Mouse (Mus musculus) mesoderm, embryonic 11.5 days (tissue): ENCODE measurements around the gene Pld3.

Experiments used
- DNase-seq: peaks from one replicate; pipeline ENCODE4 v3.0.0-alpha.2; 2012; ENCODE audit warnings: low read depth, low spot score

Gene Pld3

DNA sequence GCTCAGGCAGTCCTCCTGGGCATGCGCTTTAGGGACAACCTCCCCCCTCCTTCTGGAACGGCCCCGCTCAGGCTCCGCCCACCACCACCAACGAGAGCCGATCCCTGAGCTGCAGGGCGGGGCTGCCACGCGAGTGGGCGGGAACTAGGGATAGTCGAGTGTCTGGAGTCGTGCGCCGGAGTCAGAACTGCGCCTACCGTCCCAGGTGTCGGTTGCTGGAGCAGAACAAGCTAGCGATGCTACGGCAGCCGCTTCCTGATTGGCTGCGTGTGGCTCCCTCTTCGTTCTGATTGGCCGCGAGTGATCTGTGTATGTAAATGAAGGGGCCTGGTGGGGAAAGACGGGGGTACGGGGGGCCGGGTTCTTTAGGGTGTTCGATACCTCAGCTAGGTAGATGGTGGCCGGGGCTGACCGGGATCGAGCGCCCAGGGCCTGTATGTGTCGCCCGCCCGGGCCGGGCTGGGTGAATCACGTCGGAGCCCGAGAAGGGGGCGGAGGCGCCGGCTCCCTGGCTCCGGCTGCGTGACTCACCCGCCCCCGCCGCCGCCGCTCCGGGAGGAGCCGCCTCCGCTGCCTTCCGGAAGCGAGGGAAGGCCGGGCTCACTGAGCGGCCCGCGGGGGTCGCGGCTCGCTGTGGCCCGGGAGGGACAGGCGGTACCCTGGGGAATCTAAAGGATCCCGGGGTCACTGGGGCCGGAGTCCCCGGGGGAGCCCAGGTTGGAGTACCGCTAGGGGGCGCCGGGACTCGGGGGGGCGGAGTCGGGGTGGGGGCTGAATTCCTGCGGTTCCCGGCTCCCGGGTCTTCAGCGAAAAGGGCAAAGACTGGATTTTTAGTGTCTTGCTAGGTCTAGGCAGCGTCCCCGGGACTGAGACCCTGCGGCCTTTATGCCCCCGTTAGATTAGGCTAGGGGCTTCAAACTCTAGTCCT lies 66.0 kb downstream of the Pld3 start, which contains the start of gene Sertad1:
Gene Sertad1 (plus strand): TSS at position 141 of the 928 bp plus-strand sequence.
- DNase-seq, result peak; percentile 99

DNA sequence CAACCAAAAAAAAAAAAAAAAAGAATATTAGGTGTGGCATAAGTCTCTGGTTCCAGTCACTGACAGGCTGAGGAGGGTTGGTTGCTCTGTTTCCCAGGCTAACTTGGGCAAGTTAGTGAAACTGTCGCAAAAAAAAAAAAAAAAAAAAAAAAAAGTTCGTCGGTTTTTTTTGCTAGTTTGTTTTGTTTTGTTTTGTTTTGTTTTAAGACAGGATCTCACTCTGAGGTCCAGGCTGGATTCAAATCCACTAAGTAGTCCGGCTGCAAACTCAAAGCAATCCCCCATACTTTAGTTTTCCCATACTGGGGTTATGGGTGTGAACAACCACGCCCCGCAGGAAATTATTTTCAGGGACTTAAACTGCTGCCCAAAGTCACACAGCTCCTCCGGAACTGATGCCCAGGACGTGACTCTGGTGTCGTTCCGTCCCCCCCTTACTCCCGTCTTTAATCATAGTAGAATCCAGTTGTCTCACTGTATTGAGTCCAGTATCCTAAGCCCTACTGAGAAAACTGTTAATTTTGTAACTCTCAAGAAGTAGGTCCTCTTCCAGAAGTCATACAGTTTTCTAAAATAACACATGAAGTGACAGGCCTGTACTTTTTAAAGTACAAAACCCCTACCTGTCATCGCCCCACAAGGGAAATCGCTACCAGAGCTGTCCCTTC lies 66.8 kb downstream of the Pld3 start:
- no peak for DNase-seq

DNA sequence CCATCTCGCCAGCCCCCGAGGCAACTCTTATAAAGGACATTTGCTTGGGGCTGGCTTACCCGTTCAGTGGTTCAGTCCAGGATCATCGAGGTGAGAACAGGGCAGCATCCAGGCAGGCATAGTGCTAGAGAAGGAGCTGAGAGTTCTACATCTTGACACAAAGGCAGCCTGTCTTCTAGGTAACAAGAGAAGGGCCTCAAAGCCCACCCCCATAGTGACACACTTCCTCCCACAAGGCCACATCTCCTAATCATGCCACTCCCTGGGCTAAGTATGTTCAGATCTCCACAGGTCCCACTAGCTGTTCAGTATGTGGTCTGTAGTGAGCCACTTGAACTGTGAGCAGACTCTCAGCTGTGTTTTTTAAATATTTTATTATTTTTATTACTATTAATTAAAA lies 69.2 kb downstream of the Pld3 start:
- DNase-seq, result no peak
